Mouse (Mus musculus) adrenal gland, postnatal 10 days (tissue): ENCODE results near the gene Lce1e. TPM values are rescaled to one million over a fixed set of nuclear protein-coding genes. Genes with fewer than 3 reads are reported as not detected.

ENCODE experiments used
- DNase-seq: peaks from one replicate; pipeline ENCODE4 v3.0.0; 2021; ENCODE audit warnings: mixed read lengths
- long read RNA-seq, 2 experiments: library from polyadenylated mRNA; stranded (forward); transcript quantifications; one replicate each; pipeline ENCODE4 v2.0.0; 2021
- total RNA-seq, 2 experiments: library from RNA; stranded (reverse); gene quantifications; 2 replicates each; pipeline ENCODE4 v1.2.3; 2021

The Lce1e gene
- not detected for total RNA-seq
- long read RNA-seq, experiment 1 = 0 reads
- long read RNA-seq, experiment 2 = 0 reads

GRCm38 (mm10) chr3:92708974-92709373 lies at the start of gene Lce1e:
Gene Lce1e (minus strand): TSS chr3:92709074.
- no peak for DNase-seq

GRCm38 (mm10) chr3:92753197-92753596 lies 44.3 kb upstream of the Lce1e start:
- no peak for DNase-seq

- no peak for DNase-seq
These were observed 43.4 kb upstream of the Lce1e start, which contains the start of gene Lce1g for GRCm38 (mm10) chr3:92752238-92752637. Gene Lce1g (minus strand): TSS chr3:92752338.

- DNase-seq = no peak
These were observed 30.1 kb upstream of the Lce1e start, which contains the start of gene Gm38119 for GRCm38 (mm10) chr3:92738996-92739395. Gene Gm38119 (minus strand): TSS chr3:92739096.

- DNase-seq = no peak
These were observed 13.8 kb upstream of the Lce1e start for GRCm38 (mm10) chr3:92722631-92723030.

GRCm38 (mm10) chr3:92720250-92720649 lies 11.4 kb upstream of the Lce1e start, which contains the start of gene Lce1f:
Gene Lce1f (minus strand): TSS chr3:92720350.
- no peak for DNase-seq

GRCm38 (mm10) chr3:92715122-92715521 lies 6.2 kb upstream of the Lce1e start:
- DNase-seq = no peak

- no peak for DNase-seq
These were observed 14.3 kb downstream of the Lce1e start for GRCm38 (mm10) chr3:92694613-92695012.

GRCm38 (mm10) chr3:92691688-92692087 lies 17.2 kb downstream of the Lce1e start:
- no peak for DNase-seq

GRCm38 (mm10) chr3:92689154-92689553 lies 19.7 kb downstream of the Lce1e start:
- peak; percentile 40 for DNase-seq

GRCm38 (mm10) chr3:92687110-92687509 lies 21.8 kb downstream of the Lce1e start, which contains the start of gene Lce1d:
Gene Lce1d (minus strand): TSS chr3:92687210.
- no peak for DNase-seq

GRCm38 (mm10) chr3:92678947-92679346 lies 29.9 kb downstream of the Lce1e start, which contains the start of gene Lce1c:
Gene Lce1c (plus strand): TSS chr3:92679247.
- no peak for DNase-seq

GRCm38 (mm10) chr3:92670215-92670614 lies 38.7 kb downstream of the Lce1e start, which contains the start of gene Lce1a2:
Gene Lce1a2 (minus strand): TSS chr3:92670315.
- no peak for DNase-seq

Other genes with a start within 250 kb of the Lce1e start
- not detected for gene Sprr1a, start 223.2 kb downstream of the Lce1e start, total RNA-seq
- gene Sprr4, start 208.6 kb downstream of the Lce1e start, total RNA-seq = not detected
- not detected for gene 2310046K23Rik, start 174.6 kb downstream of the Lce1e start, total RNA-seq
- not detected for gene Ivl, start 135.3 kb downstream of the Lce1e start, total RNA-seq
- gene Smcp, start 120.1 kb downstream of the Lce1e start, total RNA-seq = not detected
- not detected for gene 2210017I01Rik, start 101.6 kb downstream of the Lce1e start, total RNA-seq
- not detected for gene Lce6a, start 87.4 kb downstream of the Lce1e start, total RNA-seq
- not detected for gene Lce1a1, start 60.8 kb downstream of the Lce1e start, total RNA-seq
- gene Lce1b, start 52.1 kb downstream of the Lce1e start, total RNA-seq = not detected
- not detected for gene Lce1a2, start 38.8 kb downstream of the Lce1e start, total RNA-seq
- gene Lce1c, start 29.8 kb downstream of the Lce1e start, total RNA-seq = not detected
- not detected for gene Lce1d, start 21.9 kb downstream of the Lce1e start, total RNA-seq
- gene Lce1f, start 11.3 kb upstream of the Lce1e start, total RNA-seq = not detected
- gene Gm38119, start 30.0 kb upstream of the Lce1e start, total RNA-seq = not detected
- not detected for gene Lce1g, start 43.3 kb upstream of the Lce1e start, total RNA-seq
- gene Lce1h, start 56.0 kb upstream of the Lce1e start, total RNA-seq = not detected
- gene Lce1i, start 69.8 kb upstream of the Lce1e start, total RNA-seq = not detected
- not detected for gene Lce1j, start 81.4 kb upstream of the Lce1e start, total RNA-seq
- not detected for gene Lce1k, start 98.8 kb upstream of the Lce1e start, total RNA-seq
- gene Kprp, start 118.2 kb upstream of the Lce1e start, total RNA-seq = not detected
- not detected for gene Lce1l, start 142.2 kb upstream of the Lce1e start, total RNA-seq
- gene 2310050C09Rik, start 161.1 kb upstream of the Lce1e start, total RNA-seq = not detected
- not detected for gene Lce3a, start 217.2 kb upstream of the Lce1e start, total RNA-seq
- gene Lce3b, start 223.9 kb upstream of the Lce1e start, total RNA-seq = not detected
- not detected for gene Lce3c, start 235.4 kb upstream of the Lce1e start, total RNA-seq
- gene Lce3d, start 248.3 kb upstream of the Lce1e start, total RNA-seq = not detected